Mouse (Mus musculus) ovary, postnatal 10 days (tissue): ENCODE measurements around the gene Fbxo39.
A peak's percentile ranks its signal among the peaks of the same experiment; 100 is the strongest.

ENCODE experiments used
- DNase-seq: peaks from one replicate; pipeline ENCODE4 v3.0.0; 2022; ENCODE audit warnings: low spot score

The Fbxo39 gene

DNA sequence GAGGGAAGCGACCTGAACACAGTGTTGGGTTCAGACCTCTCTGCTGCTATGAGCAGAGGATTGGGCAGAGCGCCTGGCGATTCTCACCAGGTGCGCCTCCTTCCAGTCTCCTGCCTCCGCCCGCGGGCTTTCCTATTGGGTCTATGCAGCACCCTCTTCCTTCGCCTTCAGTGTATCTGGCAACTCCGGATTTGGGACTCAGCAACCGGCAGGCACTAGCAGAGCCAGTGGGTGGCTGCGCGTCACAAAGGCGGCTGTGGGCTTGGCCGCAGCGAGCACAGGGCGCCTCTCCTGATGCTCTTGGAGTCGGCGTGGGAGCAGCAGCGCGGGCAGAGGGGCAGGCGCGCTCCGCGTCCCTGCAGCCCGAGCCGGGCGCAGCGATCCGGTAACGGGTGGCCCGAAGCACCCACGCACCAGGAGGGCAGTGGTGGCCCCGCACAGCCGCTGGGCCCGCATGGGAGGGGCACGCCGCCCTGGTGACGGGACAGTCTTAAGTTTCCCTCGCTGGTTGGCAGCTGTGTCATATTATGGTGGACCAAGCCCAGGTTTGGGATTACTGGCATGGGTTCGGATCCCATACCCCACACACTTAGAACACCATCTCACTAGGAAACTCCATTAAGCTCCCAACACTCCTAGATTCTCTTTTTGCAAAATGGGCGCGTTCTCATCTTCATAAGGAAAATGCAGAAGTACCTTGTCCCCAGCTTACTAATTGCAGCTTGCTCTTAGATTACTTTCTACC, at the start of gene Fbxo39:
Gene Fbxo39, plus strand, starts transcription at position 294 of the 745 bp plus-strand sequence.
- DNase-seq: no peak

DNA sequence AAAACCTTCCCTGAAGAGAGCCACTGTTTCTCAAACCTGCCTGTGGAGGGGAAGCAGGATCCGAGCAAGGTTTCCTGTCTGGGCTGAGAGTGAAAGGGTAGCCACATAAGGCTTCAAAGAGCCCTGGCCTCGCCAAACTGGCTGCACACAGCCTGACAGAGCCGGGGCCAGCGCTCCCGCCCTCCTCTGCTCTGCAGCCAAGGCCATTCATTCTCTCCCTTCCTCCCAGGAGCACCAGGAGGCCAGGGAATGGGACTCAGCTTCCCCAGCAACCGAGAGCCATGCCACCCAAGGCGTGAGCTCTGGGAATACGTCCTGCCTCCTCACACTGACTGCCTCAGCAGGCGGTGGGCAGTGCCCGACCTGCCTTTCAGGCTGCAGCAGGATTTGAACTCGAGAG, 48.8 kb upstream of the Fbxo39 start:
- no peak for DNase-seq

DNA sequence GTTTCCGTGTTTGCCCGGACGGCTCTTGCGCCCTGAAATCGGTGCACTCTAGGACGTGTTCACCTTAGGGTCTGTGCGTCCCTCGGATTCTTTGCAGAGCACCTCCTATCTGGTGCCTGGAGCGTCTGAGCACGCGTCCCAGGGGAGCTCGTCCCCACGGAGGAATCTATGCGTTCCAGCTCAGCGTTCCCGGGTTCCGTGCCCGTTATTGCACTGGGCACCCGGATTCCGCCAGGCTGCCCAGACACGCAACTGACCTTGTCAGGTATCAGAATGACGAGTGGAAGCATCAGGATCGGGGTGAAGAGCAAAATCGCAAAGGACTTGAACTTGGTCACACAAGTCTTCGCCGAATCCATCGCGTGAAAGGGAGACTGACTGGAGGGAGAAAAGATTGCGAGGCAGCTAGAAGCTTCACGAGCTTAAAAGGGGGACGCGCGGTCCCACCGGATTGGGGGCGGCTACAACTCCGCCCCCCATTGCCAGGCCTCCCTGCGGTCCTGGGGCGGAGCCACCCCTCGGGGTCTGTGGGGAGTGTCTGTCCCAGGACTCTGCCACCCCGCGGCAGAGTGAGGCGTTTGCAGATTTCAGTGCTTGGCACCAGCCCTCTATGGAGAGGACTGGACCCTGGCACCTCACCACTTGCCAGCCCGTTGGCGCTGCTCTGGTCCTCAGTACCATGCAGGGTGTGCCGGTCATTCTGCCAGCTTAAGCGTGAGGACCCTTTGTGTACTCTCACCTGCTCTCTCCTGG, 47.9 kb upstream of the Fbxo39 start:
- DNase-seq: peak; percentile 27

DNA sequence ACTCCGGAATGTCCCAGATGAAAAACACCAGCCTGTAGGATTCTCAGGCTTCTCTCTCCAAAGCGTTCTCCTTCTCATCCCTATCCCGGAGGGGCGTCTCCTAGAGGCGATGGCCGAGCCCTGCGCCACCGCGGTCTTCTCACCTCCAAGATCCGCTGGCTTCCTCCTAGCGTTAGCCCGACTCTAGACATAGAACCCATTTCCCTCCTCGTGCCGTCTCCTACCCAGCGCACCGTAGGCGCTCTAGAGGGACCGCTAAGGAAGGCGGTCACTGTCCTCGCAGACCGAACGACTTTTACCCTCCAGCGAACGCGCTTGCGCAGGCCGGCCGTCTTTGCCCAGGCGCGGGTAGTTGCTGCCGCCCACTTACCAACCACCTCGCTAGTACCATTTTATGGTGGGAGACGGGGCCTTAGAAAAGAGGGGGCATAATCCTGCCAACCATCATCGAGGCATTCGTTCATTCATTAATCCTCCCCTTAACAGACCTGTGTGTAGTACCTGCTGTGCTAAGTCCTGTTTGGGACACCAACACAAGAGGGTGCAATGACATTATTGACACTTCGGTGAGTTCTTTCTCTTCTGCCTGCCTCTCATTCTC, 47.2 kb upstream of the Fbxo39 start, which contains the start of gene Slc13a5:
Gene Slc13a5, minus strand, starts transcription at position 263 of the 601 bp plus-strand sequence.
- DNase-seq: no peak

DNA sequence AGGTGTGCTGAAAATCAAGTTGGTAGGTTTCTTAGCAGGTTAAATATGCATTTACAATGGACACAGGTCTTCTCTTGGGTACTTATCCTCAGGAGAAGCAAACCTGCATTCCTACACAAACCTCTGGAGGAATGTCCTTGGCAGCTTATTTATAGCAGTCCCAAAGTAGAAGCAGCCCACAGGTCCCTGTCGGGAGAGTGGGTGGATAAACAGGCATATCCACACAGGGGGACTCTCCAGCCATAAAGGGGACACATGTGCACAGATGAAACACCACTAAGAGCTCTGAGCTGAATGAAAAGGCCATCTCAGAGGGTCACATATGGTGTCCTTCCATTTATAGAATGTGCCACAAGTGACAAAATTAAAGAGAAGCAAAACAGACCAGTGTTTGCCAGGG, 42.5 kb upstream of the Fbxo39 start:
- DNase-seq: no peak

DNA sequence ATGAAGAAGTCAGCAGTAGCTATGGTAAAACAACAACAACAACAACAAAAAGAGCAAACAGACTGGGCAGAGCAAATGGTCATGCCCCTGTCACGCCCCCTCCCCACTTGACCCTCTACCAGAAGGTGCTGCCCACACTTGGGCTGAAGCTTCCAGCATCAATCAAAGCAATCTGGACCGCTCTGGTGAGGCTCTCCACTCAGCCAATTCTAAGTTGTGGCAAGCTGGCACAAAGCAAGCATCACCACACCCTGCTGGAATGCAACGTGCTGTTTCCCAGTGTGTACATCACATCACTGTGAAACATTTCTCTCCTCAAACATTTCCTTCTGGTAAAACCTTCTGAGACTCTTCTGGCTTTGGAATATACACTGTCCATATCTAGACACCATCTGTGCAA, 40.9 kb upstream of the Fbxo39 start:
- DNase-seq: no peak

DNA sequence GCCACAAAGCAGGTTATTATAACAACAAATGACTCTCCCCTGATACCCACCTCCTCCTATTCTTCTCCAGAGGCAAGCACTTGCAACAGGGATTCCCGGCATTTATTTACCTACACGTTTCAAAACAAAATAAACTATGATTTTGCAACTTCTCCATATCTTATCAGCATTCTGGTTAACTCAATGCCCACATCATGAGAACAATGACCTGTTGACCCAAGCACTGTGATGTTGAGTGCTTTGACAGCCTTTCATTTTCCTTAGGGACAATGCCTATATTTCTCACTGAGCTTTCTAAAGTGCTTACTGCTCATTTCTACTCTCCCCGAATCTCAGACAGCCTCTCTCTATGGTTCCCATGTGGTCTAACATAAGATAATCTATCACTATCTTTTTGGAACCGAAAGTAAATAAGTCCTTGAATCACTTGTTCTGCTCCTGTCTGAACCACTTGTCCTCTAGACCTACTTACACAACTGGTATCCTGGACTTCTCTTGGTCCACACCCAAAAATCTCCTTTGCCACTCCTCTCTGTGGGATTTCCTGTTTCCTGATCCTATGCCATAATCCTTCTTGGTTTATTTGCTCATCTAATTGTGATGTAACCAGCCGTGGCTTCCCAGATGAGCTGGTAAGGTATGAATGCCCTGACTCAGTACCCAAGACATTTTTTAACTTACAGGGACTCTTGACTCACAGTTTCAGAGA, 32.9 kb upstream of the Fbxo39 start:
- no peak for DNase-seq

DNA sequence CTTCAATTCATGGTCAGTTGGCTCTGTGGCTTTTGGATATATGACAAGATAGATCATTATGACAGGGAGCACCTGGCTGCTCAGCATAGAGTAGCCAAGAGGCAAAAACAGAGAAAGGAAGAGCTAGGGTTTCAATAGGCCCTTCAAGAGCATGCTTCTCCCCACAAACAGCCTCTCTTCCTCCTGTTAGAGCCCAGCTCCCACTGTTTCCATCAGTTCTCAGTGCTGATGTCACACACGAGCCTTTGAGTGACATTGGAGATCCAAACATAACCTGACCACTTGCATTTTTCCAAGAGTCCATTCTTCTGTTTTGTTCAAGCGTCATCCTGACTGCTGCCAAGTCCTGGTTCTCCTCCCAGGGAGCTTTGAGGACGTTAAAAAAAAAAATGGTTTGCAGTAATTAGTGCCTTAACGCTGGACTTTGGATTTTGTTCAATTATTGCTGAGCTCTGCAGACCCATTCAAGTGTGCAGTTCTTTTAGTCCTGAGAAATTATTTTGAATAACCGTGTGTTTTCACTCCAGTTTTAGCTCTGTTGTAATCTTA, 32.3 kb upstream of the Fbxo39 start:
- no peak for DNase-seq

DNA sequence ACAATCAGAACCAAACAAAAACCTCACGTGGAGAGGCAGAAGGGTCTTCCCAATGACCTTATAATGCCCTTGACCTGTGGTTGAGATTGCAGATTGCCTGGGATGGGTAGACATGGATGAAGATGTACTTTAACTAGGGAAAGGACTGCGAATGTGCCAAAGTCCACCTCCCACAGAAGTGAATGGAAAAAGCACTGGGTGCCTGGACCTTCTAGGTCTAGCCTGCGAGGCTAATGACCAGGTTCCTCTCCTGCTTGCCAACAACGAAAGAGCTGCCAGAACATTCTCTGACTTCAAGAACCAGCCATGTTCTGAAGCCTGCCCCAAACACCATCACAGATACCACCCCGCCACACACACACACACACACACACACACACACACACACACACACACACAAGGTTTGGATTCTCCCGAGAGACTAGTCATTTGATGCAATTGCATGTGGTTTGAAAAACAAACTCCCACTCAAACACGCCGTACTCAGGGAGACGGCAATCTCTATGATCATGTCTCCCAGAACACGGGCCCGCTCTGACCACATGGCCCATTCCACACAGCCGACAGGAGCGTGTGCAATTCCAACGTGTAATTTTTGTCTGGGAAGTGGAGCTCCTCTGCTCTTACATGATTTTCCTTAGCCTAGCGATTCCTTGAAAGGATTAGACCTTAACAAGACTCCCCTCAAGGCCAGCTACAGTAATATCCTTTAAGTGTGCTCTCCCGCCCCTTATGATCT, 30.6 kb upstream of the Fbxo39 start:
- DNase-seq: no peak

DNA sequence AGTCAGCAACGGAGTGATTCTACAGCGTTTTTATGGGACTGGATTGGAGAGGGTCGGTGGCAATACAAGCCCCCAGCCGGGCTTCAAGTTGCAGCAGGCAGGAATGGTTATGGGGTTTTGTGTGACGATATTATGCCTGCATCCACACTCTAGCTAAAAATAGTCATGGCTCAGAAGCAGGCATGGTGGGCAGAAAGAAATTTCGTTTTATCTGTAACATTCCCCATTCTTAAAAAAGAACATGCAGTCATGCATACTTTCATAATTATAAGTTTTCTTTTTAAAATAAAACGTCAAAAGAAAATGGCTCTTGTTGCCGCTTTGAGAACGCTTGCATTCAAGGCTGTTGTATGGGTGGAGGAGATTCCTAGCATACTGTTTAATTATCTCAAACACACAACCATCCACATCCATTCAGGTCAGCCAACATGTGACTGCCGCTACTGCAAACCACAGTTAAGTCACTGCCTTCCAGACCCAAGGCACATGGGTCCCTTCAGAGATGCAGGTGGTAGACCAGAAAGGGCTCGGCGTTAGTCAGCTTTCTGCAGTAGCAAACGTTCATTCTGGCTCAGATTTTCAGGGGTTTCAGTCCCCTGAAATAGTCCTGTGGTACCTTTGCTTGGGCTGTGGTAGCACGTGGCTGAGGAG, 29.6 kb upstream of the Fbxo39 start:
- no peak for DNase-seq

DNA sequence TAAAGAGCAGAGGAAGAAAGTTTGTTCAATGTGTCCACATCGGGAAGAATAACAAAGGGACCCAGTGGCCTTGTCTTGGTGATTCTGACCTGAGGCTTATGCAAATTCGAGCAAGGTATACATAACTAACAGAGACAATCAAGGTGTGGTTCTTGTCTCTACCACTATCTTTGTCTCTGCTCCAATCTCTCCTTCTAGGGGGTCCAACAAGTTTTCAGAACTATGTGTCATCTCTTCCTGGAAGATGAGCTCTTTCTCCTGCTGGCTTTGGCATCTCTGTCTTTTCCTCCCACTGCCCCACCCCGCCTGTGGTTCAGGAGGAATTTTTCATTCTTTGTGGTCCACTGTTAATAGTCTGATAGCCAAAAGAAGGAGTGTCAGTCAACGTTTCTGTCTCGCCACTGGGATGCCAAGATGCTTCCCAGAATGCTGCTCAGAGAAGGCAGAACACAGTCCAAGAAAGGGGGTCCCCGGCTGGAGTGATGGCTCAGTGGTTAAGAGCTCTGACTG, 28.2 kb upstream of the Fbxo39 start:
- no peak for DNase-seq

DNA sequence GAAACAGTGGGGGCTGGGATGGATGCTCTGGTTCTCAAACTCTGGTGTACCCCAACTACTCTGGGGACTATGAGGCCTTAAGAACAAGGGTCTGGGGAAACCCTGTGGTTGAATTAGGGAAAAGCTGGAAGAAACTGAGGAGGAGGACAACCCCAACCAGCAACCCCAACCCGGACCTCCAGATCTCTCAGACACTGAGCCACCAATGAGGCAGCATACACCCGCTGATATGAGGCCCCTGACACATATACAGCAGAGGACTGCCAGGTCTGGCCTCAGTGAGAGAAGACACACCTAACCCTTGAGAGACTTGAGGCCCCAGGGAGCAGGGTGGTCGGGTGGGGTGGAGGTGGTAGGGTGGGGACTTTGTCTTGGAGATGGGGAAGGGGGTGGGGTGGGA, 27.6 kb upstream of the Fbxo39 start:
- no peak for DNase-seq

DNA sequence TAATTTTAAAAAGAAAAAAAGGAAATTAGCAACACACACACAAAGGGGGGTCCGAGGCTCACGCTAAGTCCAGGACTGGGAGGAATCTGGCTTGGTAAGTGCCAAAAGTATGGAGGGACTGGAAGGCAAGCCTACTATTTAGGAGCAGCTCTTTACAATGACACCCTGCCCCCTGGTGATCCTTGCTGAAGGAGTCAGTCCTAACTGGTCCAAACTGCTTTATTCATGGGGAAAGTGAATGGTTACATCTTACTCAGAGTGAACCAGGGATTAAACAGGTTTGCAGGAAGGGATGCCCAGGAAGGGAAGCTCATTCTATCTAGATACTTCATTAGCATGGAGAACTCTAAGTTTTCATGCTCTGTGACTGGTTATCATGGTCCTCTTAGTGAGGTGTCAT, 27.1 kb upstream of the Fbxo39 start:
- no peak for DNase-seq

DNA sequence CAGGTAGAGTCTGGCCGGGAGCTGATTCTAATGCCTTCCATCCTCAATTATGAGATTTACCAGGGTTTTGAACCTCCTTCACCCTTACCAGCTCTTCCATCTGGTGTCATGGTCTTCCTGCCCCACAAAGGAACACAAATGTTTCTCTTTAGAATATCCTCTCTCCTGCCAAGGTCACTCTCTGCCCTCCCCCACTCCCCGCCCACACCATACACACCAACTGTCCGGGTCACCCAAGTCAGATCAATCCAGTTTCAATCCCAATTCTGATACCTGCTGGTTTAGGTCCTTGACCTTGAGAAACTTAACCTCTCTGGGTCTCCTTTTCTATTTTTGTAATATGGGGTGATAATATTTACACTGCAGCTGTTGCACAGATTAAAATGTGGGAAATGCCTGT, 26.7 kb upstream of the Fbxo39 start:
- DNase-seq: no peak

DNA sequence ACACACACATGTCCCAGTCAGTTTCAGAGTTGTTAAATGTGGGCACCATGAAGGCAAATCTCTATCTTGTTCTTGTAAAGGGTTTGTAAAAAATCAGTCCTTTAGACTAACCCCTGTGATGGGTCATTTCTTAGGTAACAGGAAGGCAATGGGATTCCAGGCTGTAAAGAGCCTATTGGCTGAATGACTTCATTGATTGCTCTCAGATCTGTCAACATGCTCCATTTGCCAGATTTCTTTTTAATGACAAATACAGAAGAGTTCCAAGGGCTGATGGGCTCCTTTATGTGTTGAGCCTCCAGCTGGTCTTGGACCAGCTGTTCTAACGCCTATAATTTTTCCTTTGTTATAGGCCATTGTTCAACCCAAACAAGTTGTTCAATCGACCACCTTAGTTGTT, 21.1 kb upstream of the Fbxo39 start:
- no peak for DNase-seq

DNA sequence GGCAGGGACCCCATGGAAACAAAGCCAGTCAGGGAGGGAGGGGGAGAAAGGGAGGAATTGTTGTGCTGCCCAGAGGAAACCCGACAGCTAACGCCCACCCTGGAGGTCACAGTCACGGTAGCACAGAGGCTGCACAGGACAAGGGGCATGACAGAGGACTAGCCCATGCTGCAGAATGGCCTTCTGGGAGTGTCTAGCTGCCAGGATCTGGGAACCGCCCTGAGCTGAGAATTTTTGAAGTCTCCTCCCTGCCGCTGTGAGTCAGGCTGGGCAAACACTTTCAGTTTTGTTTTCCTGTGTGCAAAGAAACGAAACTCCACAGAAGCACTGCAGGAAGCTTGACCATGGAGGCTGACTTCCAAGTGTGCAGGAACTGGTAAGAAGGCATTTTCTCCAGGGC, 12.9 kb upstream of the Fbxo39 start, which contains the start of gene Xaf1:
Gene Xaf1, plus strand, starts transcription at position 296 of the 400 bp plus-strand sequence.
- peak; percentile 41 for DNase-seq

DNA sequence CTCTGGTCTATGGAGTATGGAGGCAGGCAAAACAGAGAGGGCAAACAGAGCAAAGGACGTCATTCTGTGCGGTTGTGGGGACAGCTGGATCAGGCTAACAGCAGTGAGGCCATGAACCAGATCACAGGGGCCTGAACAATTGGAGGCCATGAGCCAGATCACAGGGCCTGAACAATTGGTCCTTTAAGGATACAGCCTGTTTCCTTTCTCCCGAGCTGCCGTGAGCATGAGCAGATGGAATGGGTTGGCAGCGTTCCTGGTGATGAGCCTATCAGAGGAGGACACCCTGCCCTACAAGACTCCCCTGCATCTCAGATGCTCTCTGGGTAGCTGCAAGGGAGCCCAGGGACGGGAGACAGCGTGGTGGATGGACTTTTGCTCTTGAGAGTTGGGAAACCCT, 12.0 kb upstream of the Fbxo39 start:
- DNase-seq: no peak

DNA sequence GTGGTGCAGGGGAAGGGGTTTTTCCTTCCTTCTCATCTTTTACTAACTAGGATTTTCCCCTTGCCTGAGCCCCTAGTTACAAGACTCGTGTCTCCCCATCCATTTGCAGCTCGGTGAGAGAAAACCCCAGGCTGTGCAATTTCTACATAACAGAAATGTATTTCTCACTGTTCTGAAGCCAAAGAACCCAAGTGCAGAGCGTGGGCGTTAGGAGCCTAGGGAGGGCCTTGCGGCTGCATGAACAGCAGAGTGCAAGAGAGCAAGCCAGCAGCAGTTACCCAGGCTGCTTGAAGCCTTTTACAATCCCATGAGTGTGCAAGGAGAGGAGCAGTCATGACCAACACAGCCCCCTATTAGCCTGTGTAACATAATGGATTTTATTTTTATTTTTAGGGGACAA, 6.8 kb upstream of the Fbxo39 start:
- DNase-seq: no peak

DNA sequence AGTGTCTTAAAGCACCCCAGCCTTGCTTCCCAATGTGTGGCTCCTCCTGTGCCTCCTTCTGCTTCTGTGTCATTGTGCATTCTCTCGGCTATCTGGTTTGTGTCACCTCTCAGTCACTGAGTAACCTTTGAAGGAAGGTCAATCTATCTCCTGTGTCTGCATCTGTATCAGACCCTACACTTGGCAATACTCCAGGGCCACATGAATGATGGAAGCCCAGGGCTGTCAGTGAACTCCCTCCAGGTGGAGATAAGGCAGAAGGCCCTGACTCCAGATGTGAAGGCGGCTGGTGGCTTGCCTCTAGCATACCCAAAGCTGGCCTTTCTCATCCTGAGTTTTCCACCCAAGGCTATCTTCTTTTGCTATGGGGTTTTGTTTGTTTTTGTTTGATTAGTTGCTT, 5.3 kb upstream of the Fbxo39 start:
- no peak for DNase-seq

DNA sequence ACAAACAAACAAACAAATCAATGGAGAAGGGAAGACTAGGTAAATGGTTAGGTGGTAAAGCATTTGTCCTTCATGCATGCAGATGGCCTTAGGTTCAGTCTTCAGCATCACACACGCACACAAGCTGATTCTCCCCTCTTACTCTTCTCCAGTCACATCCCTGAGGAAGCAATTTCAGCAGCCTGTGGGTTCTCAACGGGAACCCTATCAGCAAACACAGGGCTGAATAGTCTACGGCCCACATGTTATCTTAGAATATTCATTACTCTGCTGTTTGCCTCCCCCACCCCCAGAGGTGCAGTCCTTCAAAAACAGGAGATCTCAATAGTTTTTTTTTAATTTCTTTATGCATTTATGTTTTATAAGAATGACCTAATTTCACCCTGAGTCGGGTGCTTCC, 3.8 kb upstream of the Fbxo39 start:
- no peak for DNase-seq
